Mouse (Mus musculus) E14TG2a.4 (cell line): ENCODE results near the gene Prok2.

Experiments
- CTCF ChIP-seq: conservative IDR thresholded peaks from 2 replicates; pipeline ENCODE4 v1.5.1; 2014; ENCODE audit warnings: low read length
- NANOG ChIP-seq: IDR thresholded peaks from 2 replicates; pipeline ENCODE4 v1.6.1; 2014; ENCODE audit warnings: borderline replicate concordance, low read length, mixed read lengths
- POU5F1 ChIP-seq: IDR thresholded peaks from 2 replicates; pipeline ENCODE4 v1.6.1; 2014; ENCODE audit warnings: low read length, borderline replicate concordance

- TF ChIP-seq CTCF: no peak
- TF ChIP-seq POU5F1: no peak
- no peak for TF ChIP-seq NANOG
Measured at GRCm38 (mm10) chr6:99722390-99722789, 3.8 kb downstream of the Prok2 start.
